Mouse (Mus musculus): ENCODE measurements around the gene Tbxas1.

DNA sequence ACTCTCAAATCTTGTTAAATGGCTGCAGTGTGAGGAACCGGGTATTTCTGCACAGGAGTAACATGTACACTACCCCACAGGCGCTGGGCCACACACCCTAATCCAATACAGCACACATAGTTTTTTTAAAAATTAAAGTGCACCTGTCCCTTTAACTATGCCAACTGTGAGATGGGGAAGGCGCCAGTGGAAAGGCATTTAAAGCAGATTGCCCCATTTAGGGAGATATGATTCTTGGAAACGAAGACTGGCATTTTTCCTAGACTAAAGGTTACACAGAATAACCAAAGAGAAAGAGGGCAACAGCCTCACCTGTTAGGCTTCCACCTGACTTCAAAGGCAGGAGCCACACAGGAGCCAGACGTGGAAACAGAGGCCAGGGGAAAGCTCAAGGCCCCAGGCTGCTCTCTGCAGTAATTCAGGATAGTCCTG lies 21.6 kb upstream of the Tbxas1 start:
- no peak for TF ChIP-seq CTCF (IDR thresholded peaks at IDR 0.05; ENCODE audit: borderline replicate concordance, insufficient read depth, low read depth, low read length)
- TF ChIP-seq POLR2A (IDR thresholded peaks at IDR 0.05; ENCODE audit: borderline replicate concordance, insufficient read depth, low read length), result no peak

All from cerebellum, adult 2 months (tissue).